Mouse (Mus musculus) brain, embryonic 14.5 days (tissue): ENCODE data around the gene Cphx2.
"Not testable (repeated sequence)": the region's sequence is repeated elsewhere in the genome, so short reads cannot be mapped to it uniquely, and the experiment has no call there.

ENCODE experiments used
- CTCF ChIP-seq: fragments of 200-500 bp; IDR thresholded peaks from 2 replicates; pipeline ENCODE4 v1.5.1; 2012; ENCODE audit warnings: inconsistent platforms, mild to moderate bottlenecking, moderate library complexity, borderline replicate concordance; ENCODE audit not compliant: insufficient read depth, insufficient read length; ENCODE audit errors: extremely low read depth
- POLR2A ChIP-seq: fragments of 200-500 bp; IDR thresholded peaks from 2 replicates; pipeline ENCODE4 v1.6.1; 2012; ENCODE audit warnings: mild to moderate bottlenecking, inconsistent platforms, borderline replicate concordance; ENCODE audit not compliant: poor library complexity, insufficient read depth, insufficient read length, severe bottlenecking; ENCODE audit errors: extremely low read depth

- TF ChIP-seq POLR2A, CTCF: not testable (repeated sequence)
Observed at GRCm38 (mm10) chr14:26045007-26045406, 36.3 kb upstream of the Cphx2 start.
